Mouse (Mus musculus) small intestine, adult 2 months (tissue): ENCODE results near the gene Mogat1. TPM values are rescaled to one million over a fixed set of nuclear protein-coding genes. Genes with fewer than 3 reads are reported as not detected.

Experiments used
- H3K27ac ChIP-seq: fragments of 200-500 bp; 2 replicates; pipeline ENCODE4 v1.5.1; 2012; ENCODE audit warnings: low read depth, low read length, control low read depth, inconsistent platforms; ENCODE audit not compliant: insufficient read depth
- H3K27me3 ChIP-seq: fragments of 200-500 bp; 2 replicates; pipeline ENCODE4 v1.6.1; 2012; ENCODE audit warnings: mild to moderate bottlenecking, moderate library complexity, low read length, inconsistent platforms; ENCODE audit not compliant: control insufficient read depth, insufficient read depth
- H3K36me3 ChIP-seq: fragments of 200-500 bp; 2 replicates; pipeline ENCODE4 v1.6.1; 2012; ENCODE audit warnings: mild to moderate bottlenecking, low read length, control low read depth, inconsistent platforms; ENCODE audit not compliant: control insufficient read depth, insufficient read depth
- H3K4me1 ChIP-seq: fragments of 200-500 bp; 2 replicates; pipeline ENCODE4 v1.6.1; 2012; ENCODE audit warnings: low read length, inconsistent platforms, mixed read lengths; ENCODE audit not compliant: control insufficient read depth, insufficient read depth, insufficient read length
- H3K4me3 ChIP-seq: fragments of 200-500 bp; 2 replicates; pipeline ENCODE4 v1.5.1; 2012; ENCODE audit warnings: low read depth, mild to moderate bottlenecking, control low read depth, inconsistent platforms, low read length, moderate library complexity
- CTCF ChIP-seq: fragments of 200-500 bp; IDR thresholded peaks from 2 replicates; pipeline ENCODE4 v1.5.1; 2012; ENCODE audit warnings: low read depth, mild to moderate bottlenecking, control low read depth, inconsistent platforms, low read length, moderate library complexity, mixed read lengths; ENCODE audit not compliant: insufficient replicate concordance, insufficient read length; ENCODE audit errors: extremely low read depth
- POLR2A ChIP-seq: fragments of 200-500 bp; IDR thresholded peaks from 2 replicates; pipeline ENCODE4 v1.6.1; 2012; ENCODE audit warnings: low read depth, mild to moderate bottlenecking, control low read depth, inconsistent platforms, low read length, moderate library complexity
- WGBS: fragments of 180-500 bp; shearing (Covaris S2); methylation state at CpG from one replicate; pipeline ENCODE4 v1.1.7; 2018; 5-methylcytosine and 5-hydroxymethylcytosine counted together
- polyA plus RNA-seq: library from polyadenylated mRNA; depleted of rRNA; stranded (reverse); fragments of >200 nt; gene quantifications from 2 replicates; pipeline ENCODE4 v1.2.3, GENCODE M21; 2012; rRNA removed

Mogat1 gene
- polyA plus RNA-seq, 1 experiment: 1.7 TPM

GRCm38 (mm10) chr1:78554012-78554666, 43.3 kb downstream of the Mogat1 start:
- TF ChIP-seq POLR2A (no peak), CTCF (no peak)
- Histone ChIP-seq H3K4me1 (no peaks in the 10 kb centered on the region), H3K4me3 (no peak overlapping the region), H3K36me3 (no peaks in the 10 kb centered on the region), H3K27me3 (no peaks in the 10 kb centered on the region), H3K27ac (no peak overlapping the region)
- WGBS: 58% methylated on average over 8 of the region's 8 CpGs

DNA sequence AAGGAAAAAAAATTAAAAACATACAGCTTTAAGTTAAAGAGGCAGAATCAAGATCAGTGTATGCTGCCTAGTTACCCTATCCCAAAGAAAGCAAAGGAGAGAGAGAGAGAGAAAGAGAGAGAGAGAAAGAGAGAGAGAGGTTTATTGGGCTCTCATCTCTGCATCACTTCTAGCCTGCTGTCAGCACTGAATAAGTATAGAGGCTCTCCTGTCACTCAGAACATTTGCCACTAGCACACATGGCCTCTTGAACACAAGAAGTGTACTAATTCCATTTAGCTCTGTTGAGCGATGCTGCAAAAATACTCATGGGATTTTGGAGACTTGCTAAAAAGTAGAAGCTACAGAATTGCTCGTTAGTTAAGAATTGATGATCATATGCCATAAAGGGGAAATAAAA, 56.2 kb downstream of the Mogat1 start:
- Histone ChIP-seq H3K4me1 (no peaks in the 10 kb centered on the region), H3K27ac (no peak overlapping the region), H3K27me3 (no peaks in the 10 kb centered on the region), H3K36me3 (no peaks in the 10 kb centered on the region), H3K4me3 (no peak overlapping the region)
- 90% methylated on average over 2 of the region's 2 CpGs for WGBS
- TF ChIP-seq CTCF (no peak), POLR2A (no peak)

- Histone ChIP-seq H3K27me3 (no peaks in the 10 kb centered on the region), H3K27ac (no peak overlapping the region), H3K4me1 (no peaks in the 10 kb centered on the region), H3K4me3 (no peak overlapping the region), H3K36me3 (no peaks in the 10 kb centered on the region)
- WGBS: 54% methylated on average over 6 of the region's 6 CpGs
- no peak for TF ChIP-seq CTCF
- TF ChIP-seq POLR2A: no peak
Measured at GRCm38 (mm10) chr1:78567421-78567820, 56.6 kb downstream of the Mogat1 start.

GRCm38 (mm10) chr1:78567834-78568507, 57.2 kb downstream of the Mogat1 start:
- no peak for TF ChIP-seq POLR2A
- TF ChIP-seq CTCF: no peak
- Histone ChIP-seq H3K4me3 (no peak overlapping the region), H3K4me1 (no peaks in the 10 kb centered on the region), H3K27me3 (no peaks in the 10 kb centered on the region), H3K27ac (no peak overlapping the region), H3K36me3 (no peaks in the 10 kb centered on the region)
- 31% methylated on average over 8 of the region's 8 CpGs for WGBS

DNA sequence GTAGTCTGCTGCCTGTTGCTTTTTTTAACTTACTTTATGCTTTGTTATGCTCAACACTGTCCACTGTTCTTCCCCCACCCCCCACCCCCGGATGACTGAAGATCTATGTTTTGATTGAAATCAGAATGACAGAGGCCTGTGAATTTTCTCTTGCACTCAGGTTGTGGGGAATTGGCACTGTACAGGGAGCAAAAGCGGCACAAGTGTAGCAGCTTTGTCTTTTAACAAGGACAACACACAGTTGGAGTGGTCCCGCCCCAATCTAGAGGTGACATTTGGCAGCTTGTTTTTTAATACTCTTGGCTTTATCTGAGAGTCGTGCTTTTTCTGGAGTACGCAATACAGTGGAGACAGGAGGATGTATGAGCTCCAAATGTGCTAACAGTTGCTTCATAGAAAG, 58.8 kb downstream of the Mogat1 start:
- Histone ChIP-seq H3K4me3 (no peak overlapping the region), H3K27me3 (no peaks in the 10 kb centered on the region), H3K4me1 (no peaks in the 10 kb centered on the region), H3K36me3 (no peaks in the 10 kb centered on the region), H3K27ac (no peak overlapping the region)
- 74% methylated on average over 5 of the region's 5 CpGs for WGBS
- TF ChIP-seq POLR2A (no peak), CTCF (no peak)

DNA sequence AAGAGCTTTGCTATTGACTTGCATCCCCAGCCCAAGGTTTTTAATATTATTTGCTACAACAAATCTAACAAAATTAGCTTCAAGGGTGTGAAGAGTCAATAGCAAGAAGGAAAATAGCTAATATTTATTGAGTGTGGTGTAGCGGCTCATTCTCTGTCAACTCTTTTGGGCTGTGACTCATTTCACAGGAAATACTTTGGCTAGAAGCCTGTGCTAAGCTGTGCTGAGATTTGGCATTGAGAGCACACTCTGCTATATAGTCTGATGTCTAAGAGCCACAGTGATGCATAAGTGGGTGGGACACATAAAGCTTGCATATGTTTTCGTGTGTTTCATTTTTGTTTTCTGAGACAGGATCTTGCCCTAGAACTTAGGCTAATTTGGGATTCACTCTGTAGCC, 74.3 kb downstream of the Mogat1 start:
- H3K36me3 ChIP-seq: no peaks in the 10 kb centered on the region
- no peak overlapping the region for H3K4me3 ChIP-seq
- TF ChIP-seq POLR2A (no peak), CTCF (no peak)
- H3K4me1 ChIP-seq: no peaks in the 10 kb centered on the region
- H3K27me3 ChIP-seq: no peaks in the 10 kb centered on the region
- 68% methylated on average over 2 of the region's 2 CpGs for WGBS
- H3K27ac ChIP-seq: no peak overlapping the region

DNA sequence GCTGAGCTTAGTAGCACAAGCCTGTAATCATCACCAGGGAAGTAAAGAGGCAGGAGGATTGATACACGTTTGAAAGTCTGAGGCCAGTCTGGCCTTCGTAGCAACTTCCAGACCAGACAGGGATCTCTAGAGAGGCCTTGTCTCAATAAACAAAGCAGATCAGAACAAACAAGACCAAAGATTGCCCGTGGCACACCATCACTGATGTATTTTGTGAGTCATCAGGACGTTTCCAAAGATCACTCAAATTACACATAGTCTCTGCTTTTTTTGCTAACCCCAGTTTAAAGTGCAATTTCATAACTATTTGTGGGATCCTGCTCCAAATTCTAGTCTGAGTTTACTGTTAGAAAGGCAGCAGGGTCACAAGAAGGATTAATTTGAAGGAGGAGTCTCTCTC, 76.2 kb downstream of the Mogat1 start:
- Histone ChIP-seq H3K4me3 (no peak overlapping the region), H3K4me1 (no peaks in the 10 kb centered on the region), H3K27ac (no peak overlapping the region), H3K36me3 (no peaks in the 10 kb centered on the region), H3K27me3 (no peaks in the 10 kb centered on the region)
- 30% methylated on average over 4 of the region's 4 CpGs for WGBS
- TF ChIP-seq CTCF: no peak
- TF ChIP-seq POLR2A: no peak

Other genes starting within 250 kb of the Mogat1 start
- gene Sgpp2, start 200.6 kb upstream of the Mogat1 start, polyA plus RNA-seq: 23.7 and 24.8 TPM in 2 replicates
- 4.8 and 8.1 TPM in 2 replicates for gene Farsb, start 22.1 kb upstream of the Mogat1 start, polyA plus RNA-seq
- 0.03 and 2.1 TPM in 2 replicates for gene BC035947, start 1.2 kb downstream of the Mogat1 start, polyA plus RNA-seq
- 3.5 and 7.9 TPM in 2 replicates for gene Acsl3, start 146.8 kb downstream of the Mogat1 start, polyA plus RNA-seq
- gene Utp14b, start 147.0 kb downstream of the Mogat1 start, polyA plus RNA-seq: 0.14 and 0.51 TPM in 2 replicates